Mouse (Mus musculus) forebrain, embryonic 14.5 days (tissue): ENCODE data around the gene Rnf220. TPM values are rescaled to one million over a fixed set of nuclear protein-coding genes. Genes with fewer than 3 reads are reported as not detected.
A peak's percentile ranks its signal among the peaks of the same experiment; 100 is the strongest.

Experiments
- ATAC-seq: fragments of 200-750 bp; cut with Nextera tagmentation; 2 replicates; pipeline ENCODE4 v1.8.0; 2017; ENCODE audit warnings: mild to moderate bottlenecking, moderate library complexity
- DNase-seq: peaks from one replicate; pipeline ENCODE4 v3.0.0-alpha.2; 2015; ENCODE audit warnings: low spot score
- H3K27ac ChIP-seq: fragments of 300-500 bp; sonication (generic); 2 replicates; pipeline ENCODE4 v1.5.1; 2014; ENCODE audit warnings: low read depth, mild to moderate bottlenecking, control low read depth, low read length, moderate library complexity
- H3K27me3 ChIP-seq: fragments of 300-500 bp; sonication (generic); replicated peaks from 2 replicates; pipeline ENCODE4 v1.6.1; 2014; ENCODE audit warnings: low read length, control low read depth, mixed read lengths; ENCODE audit not compliant: control insufficient read depth, insufficient read depth
- H3K36me3 ChIP-seq: fragments of 300-500 bp; sonication (generic); 2 replicates; pipeline ENCODE4 v1.6.1; 2014; ENCODE audit warnings: low read length, control low read depth; ENCODE audit not compliant: control insufficient read depth, insufficient read depth
- H3K4me1 ChIP-seq: fragments of 300-500 bp; sonication (generic); 2 replicates; pipeline ENCODE4 v1.6.1; 2014; ENCODE audit warnings: antibody characterized with exemption, low read length, control low read depth; ENCODE audit not compliant: control insufficient read depth, insufficient read depth
- H3K4me2 ChIP-seq: fragments of 300-500 bp; sonication (generic); 2 replicates; pipeline ENCODE4 v1.6.1; 2014; ENCODE audit warnings: mild to moderate bottlenecking, control low read depth, low read length
- H3K4me3 ChIP-seq: fragments of 300-500 bp; sonication (generic); 2 replicates; pipeline ENCODE4 v1.5.1; 2014; ENCODE audit warnings: low read depth, low read length, control low read depth
- H3K9ac ChIP-seq: fragments of 300-500 bp; sonication (generic); 2 replicates; pipeline ENCODE4 v1.6.1; 2014; ENCODE audit warnings: mild to moderate bottlenecking, low read length, control low read depth, moderate library complexity
- H3K9me3 ChIP-seq: fragments of 300-500 bp; sonication (generic); replicated peaks from 2 replicates; pipeline ENCODE4 v1.6.1; 2016; ENCODE audit warnings: low read length, control low read depth, mixed read lengths; ENCODE audit not compliant: control insufficient read depth
- WGBS: fragments of 180-500 bp; shearing (Covaris S2); extraction: QIAGEN DNeasy Blood & Tissue Kit; methylation state at CpG from one replicate; pipeline ENCODE4 v1.1.7; 2014; 5-methylcytosine and 5-hydroxymethylcytosine counted together
- polyA plus RNA-seq: library from polyadenylated mRNA; unstranded; fragments of >200 nt; fragmentation: Nextera tagmentation; extraction: Ambion mirVana; gene quantifications from 2 replicates; pipeline ENCODE4 v1.2.1, GENCODE M21; 2014

Rnf220 gene
- polyA plus RNA-seq, 1 experiment from 2014 or later, result 84.3 TPM

DNA sequence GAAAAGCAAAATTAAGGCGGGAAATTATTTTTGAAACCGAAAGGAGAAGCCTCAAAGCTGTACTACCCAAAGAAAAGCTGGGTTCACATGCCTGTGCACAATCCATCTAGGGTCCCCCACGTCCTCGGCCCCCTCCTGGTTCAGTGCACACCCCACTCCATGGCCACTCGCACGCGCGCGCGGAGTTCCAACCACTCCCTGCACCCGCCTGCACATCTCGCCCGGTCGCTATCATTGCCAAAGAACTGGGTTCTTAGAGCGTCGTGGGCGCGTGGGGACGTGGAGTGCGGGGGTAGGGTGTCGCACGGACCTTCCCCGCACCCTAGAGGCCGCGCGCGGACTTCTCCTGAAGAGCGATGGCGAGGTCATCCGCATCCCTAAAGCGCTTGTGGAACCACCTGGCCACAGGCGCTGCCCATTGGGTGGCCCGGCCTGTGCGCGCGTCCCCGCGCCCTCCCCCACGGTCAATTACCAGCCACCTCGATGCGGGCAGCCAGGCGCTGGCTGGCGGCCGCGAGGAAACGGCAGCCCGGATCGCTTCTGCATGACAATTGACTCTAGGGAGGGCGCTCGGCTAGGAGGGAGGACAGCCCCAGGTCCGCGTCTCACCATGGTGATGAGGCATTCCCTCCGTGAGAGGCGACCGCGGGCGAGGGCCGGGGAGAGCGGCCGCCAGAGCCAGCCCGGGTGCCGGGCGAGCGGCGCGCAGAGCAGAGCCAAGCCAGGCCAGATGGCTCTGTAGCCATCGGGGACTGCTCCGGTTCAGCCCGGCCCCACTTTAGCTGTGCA lies 12.4 kb downstream of the Rnf220 start:
- Histone ChIP-seq H3K4me1 (peaks cover 6% of the 10 kb centered on the region; the same call in 1 of the 2 replicates), H3K4me3 (peak overlapping the region; percentile 40), H3K4me2 (peak overlapping the region; percentile 88), H3K36me3 (no peaks in the 10 kb centered on the region), H3K9me3 (no peaks in the 10 kb centered on the region), H3K9ac (peak overlapping the region; percentile 52), H3K27me3 (peaks cover 62% of the 10 kb centered on the region), H3K27ac (peak overlapping the region; percentile 21; the same call in 1 of the 2 replicates)
- WGBS, result under 1% methylated on average over 69 of the region's 69 CpGs
- peak; percentile 75 for DNase-seq
- ATAC-seq, result peak; percentile 90

DNA sequence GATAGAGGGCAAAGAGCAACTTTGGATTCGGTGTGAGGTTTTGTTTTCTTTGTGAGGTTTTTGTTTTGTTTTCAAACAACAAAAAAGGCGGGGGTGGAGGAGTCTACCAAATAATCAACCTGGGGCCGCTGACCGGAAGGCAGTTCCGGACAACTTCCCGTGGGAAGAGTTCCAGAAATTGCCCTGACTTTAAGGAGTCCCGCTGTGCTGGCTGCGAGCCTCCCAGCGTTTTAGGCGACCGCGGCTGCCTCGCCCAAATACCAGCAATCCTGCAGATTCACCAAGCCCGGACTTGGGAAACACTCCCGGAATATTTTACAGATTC lies 13.0 kb downstream of the Rnf220 start:
- peak; percentile 51 for DNase-seq
- ATAC-seq, result 0 out of 2 replicates have a peak, but pooled peaks have one; percentile 8
- Histone ChIP-seq H3K4me1 (peaks cover 6% of the 10 kb centered on the region; the same call in 1 of the 2 replicates), H3K36me3 (no peaks in the 10 kb centered on the region), H3K4me3 (peak overlapping the region; percentile 40), H3K27me3 (peaks cover 58% of the 10 kb centered on the region), H3K9me3 (no peaks in the 10 kb centered on the region), H3K4me2 (peak overlapping the region; percentile 88), H3K27ac (no peak overlapping the region), H3K9ac (peak overlapping the region; percentile 52)
- WGBS, result under 1% methylated on average over 15 of the region's 15 CpGs

DNA sequence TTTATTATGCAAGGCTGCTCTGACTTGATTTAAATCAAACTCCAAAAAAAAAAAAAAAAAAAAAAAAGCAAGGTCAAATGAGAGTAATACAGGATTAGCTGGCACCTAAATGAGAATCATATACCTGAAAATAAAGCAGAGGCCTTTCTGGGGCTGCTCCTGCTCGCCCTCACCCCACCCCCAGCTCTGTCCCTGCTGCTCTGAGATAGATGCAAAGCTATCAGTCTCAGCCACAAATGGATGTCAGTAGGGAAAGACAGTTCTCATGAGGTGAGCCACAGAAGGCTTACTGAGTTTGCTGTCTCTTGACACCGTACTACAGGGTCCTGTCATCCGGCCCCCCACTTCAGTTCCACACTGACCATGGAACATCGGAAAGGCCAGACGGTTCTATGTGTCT lies 14.7 kb downstream of the Rnf220 start:
- H3K27ac ChIP-seq, result no peak overlapping the region
- WGBS, result 78% methylated on average over 5 of the region's 5 CpGs
- no peak overlapping the region for H3K4me2 ChIP-seq
- no peak overlapping the region for H3K9ac ChIP-seq
- peaks cover 15% of the 10 kb centered on the region; the same call in 1 of the 2 replicates for H3K4me1 ChIP-seq
- ATAC-seq, result no peak
- H3K9me3 ChIP-seq, result no peaks in the 10 kb centered on the region
- H3K4me3 ChIP-seq, result no peak overlapping the region
- H3K27me3 ChIP-seq, result peaks cover 44% of the 10 kb centered on the region
- DNase-seq, result no peak
- H3K36me3 ChIP-seq, result no peaks in the 10 kb centered on the region

DNA sequence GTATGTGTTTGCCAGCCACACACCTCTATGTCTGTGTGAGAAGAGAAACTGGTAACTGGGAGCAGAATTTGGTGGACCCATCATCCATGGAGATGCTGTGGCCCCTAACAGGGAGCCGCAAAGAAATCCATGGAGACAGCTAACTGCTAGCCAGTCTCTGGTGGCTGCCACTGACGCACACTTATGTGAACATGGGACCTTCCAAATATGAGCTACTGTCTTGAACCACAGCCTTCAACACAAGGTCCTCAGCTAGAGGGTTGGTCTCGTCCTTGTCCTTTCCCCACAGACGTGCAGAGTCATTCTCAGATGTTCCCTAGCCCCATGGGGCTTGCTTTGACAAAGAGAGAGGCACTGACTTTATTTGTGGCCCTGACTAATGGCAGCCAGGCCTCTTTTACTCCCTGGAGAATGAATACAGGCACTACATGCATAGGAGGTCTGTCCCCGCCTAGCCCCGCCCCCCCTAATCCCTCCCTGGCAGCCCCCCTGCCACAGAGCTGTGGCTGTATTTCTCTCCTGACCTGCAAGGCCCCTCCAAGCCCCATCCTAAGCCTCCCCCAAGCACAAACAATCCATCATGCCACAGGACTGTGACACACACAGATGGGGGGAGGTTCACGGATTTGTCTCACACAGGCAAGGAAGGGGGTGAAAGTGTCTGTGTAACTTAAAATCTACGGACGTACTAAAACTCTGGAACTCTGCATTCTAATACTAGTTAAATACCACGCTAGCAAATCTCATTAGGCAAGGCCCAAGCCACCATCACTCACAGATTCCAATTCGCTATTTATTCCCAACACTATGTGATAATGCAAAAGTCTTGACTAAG lies 16.0 kb downstream of the Rnf220 start:
- H3K4me1 ChIP-seq, result peaks cover 15% of the 10 kb centered on the region; the same call in 1 of the 2 replicates
- no peak overlapping the region for H3K9ac ChIP-seq
- ATAC-seq (no peak), DNase-seq (no peak)
- H3K36me3 ChIP-seq, result no peaks in the 10 kb centered on the region
- H3K4me2 ChIP-seq, result no peak overlapping the region
- peaks cover 33% of the 10 kb centered on the region for H3K27me3 ChIP-seq
- H3K4me3 ChIP-seq, result no peak overlapping the region
- WGBS, result 30% methylated on average over 11 of the region's 11 CpGs
- no peaks in the 10 kb centered on the region for H3K9me3 ChIP-seq
- no peak overlapping the region for H3K27ac ChIP-seq

DNA sequence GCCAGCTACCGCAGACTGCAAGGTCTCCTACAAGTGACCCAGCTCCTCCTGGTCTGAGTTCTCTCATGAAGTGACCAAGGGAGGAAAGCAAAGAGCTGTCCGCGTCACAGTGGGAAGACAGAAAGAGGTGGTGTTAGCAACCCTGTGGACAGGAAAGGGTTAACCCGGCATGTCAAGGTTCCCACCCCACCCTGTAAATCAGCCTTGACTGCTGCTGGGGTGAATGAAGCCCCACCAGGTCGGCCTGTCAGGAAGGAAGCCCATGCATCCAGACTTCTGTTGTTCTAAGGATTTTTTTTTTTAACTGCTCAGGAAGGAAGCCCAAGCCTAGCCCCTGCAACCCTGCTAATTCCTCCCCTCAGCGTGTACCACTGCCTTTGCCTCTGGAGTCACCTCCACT lies 16.9 kb downstream of the Rnf220 start:
- 53% methylated on average over 6 of the region's 6 CpGs for WGBS
- no peak for ATAC-seq
- peaks cover 15% of the 10 kb centered on the region; the same call in 1 of the 2 replicates for H3K4me1 ChIP-seq
- H3K36me3 ChIP-seq, result no peaks in the 10 kb centered on the region
- H3K27ac ChIP-seq, result no peak overlapping the region
- no peak for DNase-seq
- H3K9ac ChIP-seq, result no peak overlapping the region
- no peak overlapping the region for H3K4me3 ChIP-seq
- H3K4me2 ChIP-seq, result no peak overlapping the region
- no peaks in the 10 kb centered on the region for H3K9me3 ChIP-seq
- H3K27me3 ChIP-seq, result peaks cover 27% of the 10 kb centered on the region

DNA sequence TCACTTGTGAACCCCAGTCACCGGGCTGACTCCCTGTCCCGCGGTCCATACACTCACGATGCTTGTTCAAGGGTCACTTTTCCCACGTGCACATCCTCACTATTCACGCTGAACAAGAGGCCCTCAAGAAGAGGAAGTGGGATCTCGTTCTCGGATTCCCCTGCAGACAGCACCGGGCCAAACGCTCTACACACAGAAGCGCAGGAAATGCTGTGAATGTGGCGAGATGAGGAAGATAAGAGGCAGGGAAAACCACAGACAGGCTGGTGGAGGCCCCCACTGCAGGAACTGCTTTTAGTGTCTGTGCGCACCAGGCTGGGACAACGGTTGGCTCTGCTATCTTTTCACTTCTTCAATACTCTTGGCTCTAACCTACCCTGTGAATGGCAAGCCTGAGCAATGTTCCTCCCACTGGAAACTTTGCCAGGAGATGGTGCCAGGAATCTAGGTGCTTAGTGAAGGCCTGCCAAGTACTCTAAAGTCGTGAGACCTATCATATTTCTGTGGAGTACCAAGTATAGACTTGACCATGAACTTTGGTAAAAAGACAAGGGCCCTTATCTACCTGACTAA lies 18.7 kb downstream of the Rnf220 start:
- Histone ChIP-seq H3K27me3 (peaks cover 14% of the 10 kb centered on the region; the same call in 1 of the 2 replicates), H3K4me2 (no peak overlapping the region), H3K36me3 (no peaks in the 10 kb centered on the region), H3K27ac (no peak overlapping the region), H3K4me1 (peaks cover 12% of the 10 kb centered on the region; the same call in 1 of the 2 replicates), H3K4me3 (no peak overlapping the region), H3K9ac (no peak overlapping the region), H3K9me3 (no peaks in the 10 kb centered on the region)
- WGBS, result 72% methylated on average over 15 of the region's 15 CpGs
- DNase-seq (peak; percentile 66), ATAC-seq (peak; percentile 55; the same call in 1 of the 2 replicates)

DNA sequence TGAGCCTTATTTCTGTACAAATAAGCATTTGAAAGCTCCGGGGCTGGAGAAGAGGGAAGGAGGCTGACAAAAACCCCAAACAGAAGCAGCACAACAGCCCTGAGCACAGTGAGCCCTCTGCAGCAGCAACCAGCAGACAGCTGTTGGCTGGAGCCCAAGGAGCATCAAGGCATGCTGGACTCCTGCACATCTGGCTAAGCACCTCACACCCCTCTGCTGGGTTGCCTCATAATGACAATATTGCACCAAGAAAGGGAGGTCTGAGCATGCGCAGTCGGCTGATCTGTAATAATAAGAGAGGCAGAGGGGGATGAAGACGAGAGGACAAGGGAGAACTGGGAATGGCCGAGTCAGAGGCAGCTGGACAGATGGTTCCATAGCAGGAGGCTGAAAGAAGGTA lies 19.5 kb downstream of the Rnf220 start:
- WGBS, result 62% methylated on average over 5 of the region's 5 CpGs
- Histone ChIP-seq H3K4me1 (peaks cover 12% of the 10 kb centered on the region; the same call in 1 of the 2 replicates), H3K27me3 (peaks cover 7% of the 10 kb centered on the region; the same call in 1 of the 2 replicates), H3K9ac (no peak overlapping the region), H3K4me2 (no peak overlapping the region), H3K9me3 (no peaks in the 10 kb centered on the region), H3K27ac (no peak overlapping the region), H3K36me3 (no peaks in the 10 kb centered on the region), H3K4me3 (no peak overlapping the region)
- ATAC-seq (no peak), DNase-seq (no peak)

DNA sequence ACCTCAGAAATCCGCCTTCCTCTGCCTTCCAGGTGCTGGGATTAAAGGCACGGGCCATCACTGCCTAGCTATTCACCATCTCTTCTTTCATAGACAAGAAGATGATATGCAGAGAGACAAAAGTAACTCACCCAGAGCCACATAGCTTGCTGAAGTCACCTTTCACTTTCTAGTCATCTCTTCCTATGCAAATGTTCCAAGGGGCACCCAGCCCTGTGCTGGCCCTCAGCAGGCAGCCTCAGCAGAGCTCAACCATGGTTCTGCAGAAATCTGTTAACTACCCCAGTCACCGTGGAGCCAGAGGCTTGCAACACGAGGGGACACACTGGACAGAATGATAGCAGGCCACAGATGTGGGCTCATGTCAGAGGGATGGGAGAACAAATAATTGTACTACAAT lies 20.1 kb downstream of the Rnf220 start:
- no peak for ATAC-seq
- Histone ChIP-seq H3K9me3 (no peaks in the 10 kb centered on the region), H3K36me3 (no peaks in the 10 kb centered on the region), H3K9ac (no peak overlapping the region), H3K4me1 (peaks cover 12% of the 10 kb centered on the region; the same call in 1 of the 2 replicates), H3K4me2 (no peak overlapping the region), H3K4me3 (no peak overlapping the region), H3K27me3 (0 out of 2 replicates have a peak, but pooled peaks cover 3% of the 10 kb centered on the region), H3K27ac (no peak overlapping the region)
- WGBS, result 70% methylated on average over 4 of the region's 4 CpGs
- no peak for DNase-seq
